Mouse (Mus musculus) liver, embryonic 13.5 days (tissue): Measurements from ENCODE around the gene Rbfox1. TPM values are rescaled to one million over a fixed set of nuclear protein-coding genes. Genes with fewer than 3 reads are reported as not detected.

Experiments used
- ATAC-seq: fragments of 200-750 bp; cut with Nextera tagmentation; 2 replicates; pipeline ENCODE4 v1.8.0; 2017; ENCODE audit warnings: low read depth, mild to moderate bottlenecking, moderate number of reproducible peaks, moderate library complexity
- DNase-seq: peaks from one replicate; pipeline ENCODE4 v3.0.0; 2022
- H3K27ac ChIP-seq: fragments of 300-500 bp; sonication (generic); 2 replicates; pipeline ENCODE4 v1.5.1; 2015; ENCODE audit warnings: moderate library complexity, mild to moderate bottlenecking, inconsistent platforms
- H3K27me3 ChIP-seq: fragments of 300-500 bp; sonication (generic); 2 replicates; pipeline ENCODE4 v1.6.1; 2015; ENCODE audit warnings: mild to moderate bottlenecking, inconsistent platforms
- H3K36me3 ChIP-seq: fragments of 300-500 bp; sonication (generic); 2 replicates; pipeline ENCODE4 v1.6.1; 2015; ENCODE audit warnings: mild to moderate bottlenecking, inconsistent platforms
- H3K4me1 ChIP-seq: fragments of 300-500 bp; sonication (generic); replicated peaks from 2 replicates; pipeline ENCODE4 v1.6.1; 2015; ENCODE audit warnings: inconsistent platforms
- H3K4me2 ChIP-seq: fragments of 300-500 bp; sonication (generic); 2 replicates; pipeline ENCODE4 v1.6.1; 2015; ENCODE audit warnings: inconsistent platforms, mild to moderate bottlenecking, moderate library complexity
- H3K4me3 ChIP-seq: fragments of 300-500 bp; sonication (generic); replicated peaks from 2 replicates; pipeline ENCODE4 v1.5.1; 2015; ENCODE audit warnings: mild to moderate bottlenecking, inconsistent platforms
- H3K9ac ChIP-seq: fragments of 300-500 bp; sonication (generic); 2 replicates; pipeline ENCODE4 v1.6.1; 2015; ENCODE audit warnings: mild to moderate bottlenecking, inconsistent platforms
- H3K9me3 ChIP-seq: fragments of 300-500 bp; sonication (generic); replicated peaks from 2 replicates; pipeline ENCODE4 v1.6.1; 2016; ENCODE audit warnings: inconsistent platforms
- WGBS: fragments of 180-500 bp; shearing (Covaris S2); methylation state at CpG from one replicate; pipeline ENCODE4 v1.1.7; 2015; ENCODE audit not compliant: insufficient replicate concordance; 5-methylcytosine and 5-hydroxymethylcytosine counted together
- polyA plus RNA-seq: library from polyadenylated mRNA; unstranded; fragments of >200 nt; fragmentation: Nextera tagmentation; extraction: Ambion mirVana; gene quantifications from 2 replicates; pipeline ENCODE4 v1.2.1, GENCODE M21; 2015

Gene Rbfox1
- polyA plus RNA-seq, 1 experiment from 2014 or later: 0.29 TPM

DNA sequence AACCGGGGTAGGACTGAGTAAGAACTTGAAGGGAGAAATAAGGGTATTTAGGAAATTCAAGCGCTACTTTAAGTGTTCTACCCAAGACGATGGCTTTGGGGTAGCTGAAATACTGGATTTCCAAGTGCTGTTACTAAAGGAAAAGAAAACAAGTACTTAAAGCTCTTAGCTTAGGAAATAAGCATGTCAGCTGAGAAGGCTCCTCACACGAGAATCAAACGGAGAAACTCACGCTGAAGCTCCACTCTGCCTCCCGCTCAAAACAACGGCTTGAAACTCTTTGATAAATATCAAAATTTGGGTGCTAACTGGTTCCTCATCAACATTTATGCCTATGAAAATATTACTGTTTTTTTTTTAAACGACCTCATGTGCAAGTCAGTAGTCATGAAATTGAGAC lies 1166.8 kb downstream of the Rbfox1 start:
- H3K4me3 ChIP-seq: no peak overlapping the region

DNA sequence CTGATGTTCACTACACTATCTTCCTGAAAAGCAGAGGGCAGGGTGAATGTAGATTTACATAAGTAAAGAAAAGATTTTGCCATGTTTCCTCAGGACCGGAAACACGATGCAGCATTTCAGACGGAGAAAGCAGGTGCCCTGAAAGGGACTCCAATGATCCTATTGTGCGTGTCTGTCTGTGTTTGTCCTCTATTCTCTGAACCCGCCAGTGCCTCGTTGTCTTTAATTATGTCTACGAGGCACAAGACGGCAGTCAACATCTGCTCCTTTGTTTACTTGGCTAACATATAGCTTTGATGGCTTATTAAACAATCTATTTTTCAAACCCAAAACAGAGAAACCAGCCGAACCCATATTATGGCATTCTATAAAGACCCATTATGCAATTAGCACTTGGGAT lies 1167.3 kb downstream of the Rbfox1 start:
- no peaks in the 10 kb centered on the region for H3K9me3 ChIP-seq
- no peaks in the 10 kb centered on the region for H3K27me3 ChIP-seq
- H3K36me3 ChIP-seq: no peaks in the 10 kb centered on the region
- H3K9ac ChIP-seq: no peak overlapping the region
- no peak overlapping the region for H3K4me3 ChIP-seq
- ATAC-seq: no peak
- no peak overlapping the region for H3K27ac ChIP-seq
- no peak for DNase-seq
- H3K4me1 ChIP-seq: no peaks in the 10 kb centered on the region
- 63% methylated on average over 9 of the region's 9 CpGs for WGBS
- no peak overlapping the region for H3K4me2 ChIP-seq

More for the DNA sequence above, 1166.8 kb downstream of the Rbfox1 start:
- WGBS: 63% methylated on average over 9 of the region's 9 CpGs
- no peak overlapping the region for H3K27ac ChIP-seq
- H3K4me2 ChIP-seq: no peak overlapping the region
- H3K9ac ChIP-seq: no peak overlapping the region
- no peaks in the 10 kb centered on the region for H3K9me3 ChIP-seq
- no peaks in the 10 kb centered on the region for H3K27me3 ChIP-seq
- DNase-seq (no peak), ATAC-seq (no peak)
- no peaks in the 10 kb centered on the region for H3K36me3 ChIP-seq
- no peaks in the 10 kb centered on the region for H3K4me1 ChIP-seq

DNA sequence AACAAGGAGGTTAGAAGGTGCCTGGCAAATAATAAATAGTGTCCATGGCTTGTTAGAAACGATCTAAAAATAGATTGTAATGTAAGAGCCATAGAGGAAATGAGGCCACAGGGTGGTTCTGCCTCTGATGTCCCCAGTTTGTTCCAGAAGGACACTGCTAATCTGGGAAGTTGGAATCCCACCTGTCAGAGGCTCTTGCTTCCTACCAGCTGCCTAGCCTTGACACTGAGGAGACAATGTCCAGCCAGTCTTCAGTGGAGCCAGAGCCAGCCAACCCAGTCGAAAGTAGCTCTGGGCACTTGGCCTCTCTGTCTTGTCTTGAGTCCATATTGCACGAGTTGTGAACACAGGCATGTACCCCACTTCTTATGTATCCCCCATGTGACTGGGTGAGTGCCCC lies 1172.6 kb downstream of the Rbfox1 start:
- ATAC-seq (no peak), DNase-seq (no peak)
- Histone ChIP-seq H3K9ac (no peak overlapping the region), H3K4me2 (no peak overlapping the region), H3K9me3 (no peaks in the 10 kb centered on the region), H3K4me1 (no peaks in the 10 kb centered on the region), H3K27me3 (no peaks in the 10 kb centered on the region), H3K36me3 (no peaks in the 10 kb centered on the region), H3K27ac (no peak overlapping the region), H3K4me3 (no peak overlapping the region)
- WGBS: 40% methylated on average over 3 of the region's 3 CpGs

DNA sequence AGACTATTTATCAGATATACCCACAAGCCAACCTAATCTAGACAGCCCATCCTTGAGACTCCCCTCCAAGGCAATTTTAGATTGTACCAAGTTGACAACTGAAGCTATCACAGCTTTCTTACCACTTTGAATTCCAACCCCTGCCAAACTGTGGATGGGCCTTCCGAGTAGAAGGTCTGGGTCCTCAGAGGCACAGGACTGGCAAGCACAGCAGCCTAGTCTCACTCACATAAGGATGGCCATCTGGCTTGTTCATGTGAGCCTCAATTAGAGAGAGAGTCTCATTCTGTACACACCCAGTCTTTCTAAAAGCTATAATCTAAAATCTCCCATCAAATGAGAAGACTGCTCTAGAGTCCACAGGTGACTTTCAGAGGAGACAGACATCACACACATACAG lies 1173.4 kb downstream of the Rbfox1 start:
- WGBS: 48% methylated on average over 1 of the region's 1 CpGs
- no peak for ATAC-seq
- H3K27me3 ChIP-seq: no peaks in the 10 kb centered on the region

DNA sequence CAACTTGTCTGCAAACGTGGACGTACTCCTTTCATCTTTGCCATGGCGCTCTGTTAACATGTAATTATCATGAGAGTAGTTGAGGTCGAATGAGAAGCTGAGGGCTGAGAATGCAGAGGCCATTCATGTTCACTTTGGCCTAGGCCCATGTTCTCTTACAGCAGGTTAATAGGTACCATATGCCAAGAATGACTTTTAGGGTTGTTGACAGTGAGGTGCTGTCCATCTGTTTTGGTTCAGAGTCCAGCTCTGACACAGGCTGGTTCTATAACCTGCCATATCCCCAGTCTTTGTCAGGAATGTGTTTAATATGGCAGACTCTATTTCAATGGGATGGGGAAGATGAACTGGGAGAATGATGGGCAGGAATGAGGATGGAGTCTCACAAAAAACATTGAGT lies 1174.4 kb downstream of the Rbfox1 start:
- Histone ChIP-seq H3K4me1 (no peaks in the 10 kb centered on the region), H3K9me3 (no peaks in the 10 kb centered on the region), H3K27ac (no peak overlapping the region), H3K4me2 (no peak overlapping the region), H3K9ac (no peak overlapping the region), H3K4me3 (no peak overlapping the region), H3K27me3 (no peaks in the 10 kb centered on the region), H3K36me3 (no peaks in the 10 kb centered on the region)
- ATAC-seq (no peak), DNase-seq (no peak)
- 69% methylated on average over 4 of the region's 4 CpGs for WGBS

More for the DNA sequence above, 1173.4 kb downstream of the Rbfox1 start:
- Histone ChIP-seq H3K4me3 (no peak overlapping the region), H3K4me2 (no peak overlapping the region), H3K36me3 (no peaks in the 10 kb centered on the region), H3K27ac (no peak overlapping the region), H3K4me1 (no peaks in the 10 kb centered on the region), H3K9ac (no peak overlapping the region), H3K9me3 (no peaks in the 10 kb centered on the region)
- DNase-seq: no peak

DNA sequence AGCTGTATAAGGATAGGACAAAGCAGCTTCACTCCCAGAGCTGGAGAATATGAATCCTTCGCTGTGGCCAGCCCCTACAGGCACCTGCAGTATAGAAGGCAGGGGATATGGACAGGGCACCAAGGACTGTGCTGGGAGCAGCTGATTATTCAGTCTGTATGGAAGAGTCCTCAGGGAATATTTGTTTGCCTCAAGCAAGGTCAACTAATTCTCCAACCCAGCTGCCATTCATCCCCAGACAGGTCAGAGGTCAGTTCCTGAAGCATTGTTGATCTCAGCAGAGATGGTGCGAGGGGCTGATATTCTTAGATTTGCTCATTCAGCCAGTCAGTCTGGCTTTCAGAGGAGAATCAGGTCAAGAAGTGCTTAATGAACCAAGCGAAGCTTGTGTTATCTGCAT lies 1175.7 kb downstream of the Rbfox1 start:
- no peak overlapping the region for H3K9ac ChIP-seq
- H3K36me3 ChIP-seq: no peaks in the 10 kb centered on the region
- no peak for DNase-seq
- H3K4me1 ChIP-seq: no peaks in the 10 kb centered on the region
- ATAC-seq: no peak
- H3K9me3 ChIP-seq: no peaks in the 10 kb centered on the region
- H3K4me2 ChIP-seq: no peak overlapping the region
- no peaks in the 10 kb centered on the region for H3K27me3 ChIP-seq
- H3K27ac ChIP-seq: no peak overlapping the region
- H3K4me3 ChIP-seq: no peak overlapping the region
- 47% methylated on average over 3 of the region's 3 CpGs for WGBS

DNA sequence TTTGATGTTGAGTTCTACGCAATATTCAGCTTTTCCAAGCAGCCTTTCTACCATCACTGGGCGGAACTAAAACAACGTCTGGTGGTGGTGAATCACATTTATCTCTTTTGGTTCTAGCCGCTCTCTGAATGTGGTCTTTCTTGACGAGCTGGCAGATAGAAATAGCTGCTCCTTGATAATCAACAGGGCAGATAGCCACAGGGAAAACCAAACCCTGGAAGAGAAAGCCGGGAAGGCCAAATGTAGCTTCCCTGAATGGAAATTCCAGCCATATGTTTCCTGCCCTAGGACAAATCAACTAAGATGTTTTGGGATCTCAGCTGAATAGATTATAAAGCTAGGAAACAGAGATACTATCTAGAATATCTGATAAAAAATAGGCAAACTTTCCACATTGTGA lies 1177.4 kb downstream of the Rbfox1 start:
- WGBS: 59% methylated on average over 6 of the region's 6 CpGs
- Histone ChIP-seq H3K4me1 (no peaks in the 10 kb centered on the region), H3K27ac (no peak overlapping the region), H3K4me3 (no peak overlapping the region), H3K27me3 (no peaks in the 10 kb centered on the region), H3K4me2 (no peak overlapping the region), H3K36me3 (no peaks in the 10 kb centered on the region), H3K9ac (no peak overlapping the region), H3K9me3 (no peaks in the 10 kb centered on the region)
- ATAC-seq (no peak), DNase-seq (no peak)

DNA sequence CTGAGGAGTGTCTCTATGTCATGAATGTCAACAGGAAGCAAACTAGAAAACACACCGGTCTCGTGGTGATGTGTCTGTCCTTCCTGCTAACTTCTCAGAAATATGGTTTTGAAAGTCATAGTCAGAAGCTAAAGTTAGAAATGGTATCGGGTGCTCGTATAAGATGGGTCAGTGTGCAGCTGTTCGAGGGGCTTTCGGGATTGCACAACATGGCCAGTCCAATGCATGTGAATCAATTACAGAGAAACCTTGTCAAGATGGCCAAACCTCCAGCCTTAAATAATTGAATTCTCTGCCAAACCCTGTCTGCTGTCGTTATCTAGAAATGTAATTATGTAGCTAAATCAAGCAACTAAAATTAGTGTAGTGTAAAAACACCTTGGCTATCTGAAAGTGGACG lies 1182.0 kb downstream of the Rbfox1 start:
- no peaks in the 10 kb centered on the region for H3K36me3 ChIP-seq
- no peak for DNase-seq
- no peaks in the 10 kb centered on the region for H3K4me1 ChIP-seq
- H3K9me3 ChIP-seq: no peaks in the 10 kb centered on the region
- H3K4me2 ChIP-seq: no peak overlapping the region
- no peaks in the 10 kb centered on the region for H3K27me3 ChIP-seq
- WGBS: 49% methylated on average over 8 of the region's 8 CpGs
- no peak overlapping the region for H3K9ac ChIP-seq
- no peak overlapping the region for H3K27ac ChIP-seq
- no peak overlapping the region for H3K4me3 ChIP-seq
- ATAC-seq: no peak

DNA sequence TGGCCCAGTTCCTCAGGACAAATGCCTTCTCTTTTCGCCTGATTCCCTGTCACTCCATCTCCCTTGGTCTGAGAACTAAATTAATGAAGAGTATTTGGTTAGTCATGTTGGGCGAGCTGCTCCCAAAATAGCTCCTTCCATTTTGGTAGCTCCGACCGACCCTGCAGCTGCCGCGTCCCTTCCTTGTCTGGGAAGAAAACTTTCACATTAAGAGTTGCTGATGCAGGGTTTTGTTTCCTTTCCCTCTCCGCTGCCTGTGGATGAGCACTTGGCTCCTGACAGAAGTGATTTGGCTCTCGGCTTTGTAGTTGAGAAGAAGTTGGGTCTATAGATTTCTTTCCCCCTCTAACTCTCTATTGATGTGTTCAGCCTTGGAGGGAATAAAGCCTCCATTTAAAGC lies 1184.4 kb downstream of the Rbfox1 start:
- no peaks in the 10 kb centered on the region for H3K27me3 ChIP-seq
- no peaks in the 10 kb centered on the region for H3K36me3 ChIP-seq
- no peaks in the 10 kb centered on the region for H3K9me3 ChIP-seq
- no peak overlapping the region for H3K4me2 ChIP-seq
- no peak overlapping the region for H3K27ac ChIP-seq
- H3K4me3 ChIP-seq: no peak overlapping the region
- 51% methylated on average over 8 of the region's 8 CpGs for WGBS
- ATAC-seq (no peak), DNase-seq (no peak)
- H3K4me1 ChIP-seq: no peaks in the 10 kb centered on the region
- H3K9ac ChIP-seq: no peak overlapping the region

DNA sequence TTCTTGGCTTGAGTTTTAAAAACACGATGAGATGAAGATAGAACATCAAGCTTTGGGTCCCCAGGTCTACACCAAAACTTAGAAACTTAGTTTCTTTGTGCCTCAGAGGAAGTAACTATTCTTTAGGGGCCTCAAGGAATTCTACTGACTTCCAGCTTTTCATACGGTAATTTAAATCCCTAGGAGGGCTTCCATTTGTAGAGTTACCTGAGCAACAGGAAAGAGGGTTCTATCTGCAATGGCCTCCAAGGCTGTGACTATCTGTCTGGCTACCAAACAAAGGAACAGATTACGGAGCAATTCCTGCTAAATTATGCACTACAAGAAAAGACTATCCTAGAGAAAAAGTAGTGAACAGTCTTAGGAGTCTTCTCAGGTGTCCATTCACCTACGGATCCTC lies 1189.6 kb downstream of the Rbfox1 start:
- H3K9ac ChIP-seq: no peak overlapping the region
- 58% methylated on average over 4 of the region's 4 CpGs for WGBS
- H3K27ac ChIP-seq: no peak overlapping the region
- no peak overlapping the region for H3K4me3 ChIP-seq
- no peaks in the 10 kb centered on the region for H3K4me1 ChIP-seq
- no peak overlapping the region for H3K4me2 ChIP-seq
- H3K27me3 ChIP-seq: no peaks in the 10 kb centered on the region
- no peak for DNase-seq
- ATAC-seq: no peak
- H3K36me3 ChIP-seq: no peaks in the 10 kb centered on the region
- no peaks in the 10 kb centered on the region for H3K9me3 ChIP-seq

DNA sequence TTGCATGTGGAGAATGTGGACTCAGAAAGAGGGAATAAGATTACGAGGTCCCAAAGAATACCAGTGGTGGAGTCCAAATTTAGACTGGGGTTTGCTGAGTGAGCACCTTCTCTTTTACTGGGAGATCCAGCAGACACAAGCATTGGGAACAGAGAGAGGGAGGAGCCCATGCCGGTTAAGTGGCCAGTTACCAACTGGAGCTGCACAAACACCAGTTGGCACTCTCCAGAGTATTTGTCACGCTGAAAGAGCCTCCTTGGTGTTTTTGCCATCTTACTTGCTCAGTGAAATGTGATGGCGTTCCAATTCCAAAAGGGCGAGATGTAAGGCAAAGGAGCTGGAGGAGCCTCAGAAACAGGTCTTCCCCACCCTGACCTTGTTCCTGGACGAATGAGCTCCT lies 1190.6 kb downstream of the Rbfox1 start:
- no peak overlapping the region for H3K4me2 ChIP-seq
- 56% methylated on average over 6 of the region's 6 CpGs for WGBS
- H3K4me3 ChIP-seq: no peak overlapping the region
- ATAC-seq (no peak), DNase-seq (no peak)
- no peak overlapping the region for H3K9ac ChIP-seq
- no peak overlapping the region for H3K27ac ChIP-seq
- no peaks in the 10 kb centered on the region for H3K4me1 ChIP-seq
- H3K9me3 ChIP-seq: no peaks in the 10 kb centered on the region
- no peaks in the 10 kb centered on the region for H3K36me3 ChIP-seq
- no peaks in the 10 kb centered on the region for H3K27me3 ChIP-seq

DNA sequence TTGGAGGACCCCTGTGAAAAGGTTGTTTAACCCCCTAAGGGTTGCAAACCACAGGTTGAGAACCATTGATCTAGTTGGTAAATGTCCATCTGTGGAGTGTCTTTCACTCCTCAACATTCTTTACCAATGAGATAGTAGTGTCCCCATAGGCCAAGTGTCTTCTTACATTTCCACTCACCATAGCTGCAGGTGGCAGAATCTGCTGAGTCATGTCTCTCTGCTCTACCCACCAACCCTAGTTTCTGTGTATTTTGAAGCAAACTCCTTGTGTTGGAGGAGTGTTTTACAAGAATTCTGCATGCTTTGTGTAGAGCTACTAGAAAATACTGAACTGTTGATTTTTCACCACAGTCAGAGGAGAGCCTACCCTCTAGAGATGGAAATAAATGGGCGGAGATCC lies 1191.2 kb downstream of the Rbfox1 start:
- Histone ChIP-seq H3K4me3 (no peak overlapping the region), H3K4me1 (no peaks in the 10 kb centered on the region), H3K36me3 (no peaks in the 10 kb centered on the region), H3K9ac (no peak overlapping the region), H3K27ac (no peak overlapping the region), H3K4me2 (no peak overlapping the region), H3K9me3 (no peaks in the 10 kb centered on the region), H3K27me3 (no peaks in the 10 kb centered on the region)
- WGBS: 83% methylated on average over 1 of the region's 1 CpGs
- DNase-seq: no peak
- no peak for ATAC-seq

DNA sequence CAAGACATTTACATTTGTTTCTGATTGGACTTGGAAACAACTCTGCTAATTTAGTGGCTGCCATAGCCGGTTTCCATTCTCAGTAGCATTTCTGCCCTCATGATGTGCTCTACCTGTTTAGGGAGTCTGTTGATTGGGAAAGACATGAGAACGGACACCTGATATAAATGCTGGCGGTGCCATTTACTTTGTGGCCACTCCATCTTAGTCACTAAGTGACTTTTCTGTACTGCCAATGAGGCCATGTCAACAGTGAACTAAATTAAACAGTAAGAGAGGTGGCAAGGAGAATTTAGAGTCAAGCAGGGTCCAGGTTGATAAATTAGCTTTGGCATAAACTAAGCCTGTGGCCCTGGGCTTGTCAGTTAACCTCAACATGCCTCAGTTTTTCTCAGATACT lies 1191.6 kb downstream of the Rbfox1 start:
- H3K27ac ChIP-seq: no peak overlapping the region
- no peaks in the 10 kb centered on the region for H3K36me3 ChIP-seq
- WGBS: 69% methylated on average over 3 of the region's 3 CpGs
- H3K9me3 ChIP-seq: no peaks in the 10 kb centered on the region
- no peak overlapping the region for H3K4me2 ChIP-seq
- no peaks in the 10 kb centered on the region for H3K27me3 ChIP-seq
- H3K4me3 ChIP-seq: no peak overlapping the region
- no peaks in the 10 kb centered on the region for H3K4me1 ChIP-seq
- no peak overlapping the region for H3K9ac ChIP-seq
- no peak for DNase-seq
- ATAC-seq: no peak
